Mouse (Mus musculus) heart, embryonic 15.5 days (tissue): Measurements from ENCODE around the gene Crtap. TPM values are rescaled to one million over a fixed set of nuclear protein-coding genes. Genes with fewer than 3 reads are reported as not detected.
"Not testable (repeated sequence)": the region's sequence is repeated elsewhere in the genome, so short reads cannot be mapped to it uniquely, and the experiment has no call there.

Experiments
- ATAC-seq: fragments of 200-750 bp; cut with Nextera tagmentation; replicated peaks from 2 replicates; pipeline ENCODE4 v1.8.0; 2017; ENCODE audit warnings: low read depth, moderate TSS enrichment; ENCODE audit not compliant: insufficient number of reproducible peaks, insufficient read depth, low FRiP score
- H3K27ac ChIP-seq: fragments of 300-500 bp; sonication (generic); 2 replicates; pipeline ENCODE4 v1.5.1; 2015; ENCODE audit warnings: mild to moderate bottlenecking, inconsistent platforms
- H3K27me3 ChIP-seq: fragments of 300-500 bp; sonication (generic); 2 replicates; pipeline ENCODE4 v1.6.1; 2015; ENCODE audit warnings: inconsistent platforms
- H3K36me3 ChIP-seq: fragments of 300-500 bp; sonication (generic); 2 replicates; pipeline ENCODE4 v1.6.1; 2015; ENCODE audit warnings: mild to moderate bottlenecking, inconsistent platforms
- H3K4me1 ChIP-seq: fragments of 300-500 bp; sonication (generic); replicated peaks from 2 replicates; pipeline ENCODE4 v1.6.1; 2015; ENCODE audit warnings: inconsistent platforms
- H3K4me2 ChIP-seq: fragments of 300-500 bp; sonication (generic); 2 replicates; pipeline ENCODE4 v1.6.1; 2015; ENCODE audit warnings: inconsistent platforms, mild to moderate bottlenecking, moderate library complexity
- H3K4me3 ChIP-seq: fragments of 300-500 bp; sonication (generic); 2 replicates; pipeline ENCODE4 v1.5.1; 2015; ENCODE audit warnings: mild to moderate bottlenecking, inconsistent platforms
- H3K9ac ChIP-seq: fragments of 300-500 bp; sonication (generic); 2 replicates; pipeline ENCODE4 v1.6.1; 2015; ENCODE audit warnings: mild to moderate bottlenecking, inconsistent platforms
- H3K9me3 ChIP-seq: fragments of 300-500 bp; sonication (generic); replicated peaks from 2 replicates; pipeline ENCODE4 v1.6.1; 2016; ENCODE audit warnings: inconsistent platforms
- WGBS: fragments of 180-500 bp; shearing (Covaris S2); methylation state at CpG from one replicate; pipeline ENCODE4 v1.1.7; 2015; ENCODE audit warnings: mixed read lengths; 5-methylcytosine and 5-hydroxymethylcytosine counted together
- polyA plus RNA-seq: library from polyadenylated mRNA; unstranded; fragments of >200 nt; fragmentation: Nextera tagmentation; extraction: Ambion mirVana; gene quantifications from 2 replicates; pipeline ENCODE4 v1.2.1, GENCODE M21; 2015

Gene Crtap
- polyA plus RNA-seq, 1 experiment from 2014 or later = 126 TPM

GRCm38 (mm10) chr9:114394136-114394535, 3.7 kb upstream of the Crtap start:
- H3K4me2 ChIP-seq, ATAC-seq, H3K27me3 ChIP-seq, H3K4me1 ChIP-seq, H3K9ac ChIP-seq, H3K4me3 ChIP-seq, H3K9me3 ChIP-seq, H3K27ac ChIP-seq, H3K36me3 ChIP-seq: not testable (repeated sequence)
- WGBS = 69% methylated on average over 6 of the region's 6 CpGs

- Histone ChIP-seq H3K27me3 (no peaks in the 10 kb centered on the region), H3K4me1 (peaks cover 36% of the 10 kb centered on the region), H3K4me2 (peak overlapping the region; percentile 92), H3K9me3 (no peaks in the 10 kb centered on the region), H3K9ac (peak overlapping the region; percentile 78), H3K36me3 (no peaks in the 10 kb centered on the region; the same call in 1 of the 2 replicates), H3K27ac (peak overlapping the region; percentile 95), H3K4me3 (peak overlapping the region; percentile 64)
- WGBS = 3% methylated on average over 10 of the region's 10 CpGs
- no peak for ATAC-seq
Measured at GRCm38 (mm10) chr9:114390749-114391075, 237 bp upstream of the Crtap start.

GRCm38 (mm10) chr9:114389371-114389904, 1.0 kb downstream of the Crtap start:
- Histone ChIP-seq H3K27ac (peak overlapping the region; percentile 95), H3K27me3 (no peaks in the 10 kb centered on the region), H3K36me3 (peaks cover 11% of the 10 kb centered on the region), H3K4me3 (peak overlapping the region; percentile 64), H3K4me2 (peak overlapping the region; percentile 92), H3K9ac (peak overlapping the region; percentile 78; the same call in 1 of the 2 replicates), H3K4me1 (peaks cover 36% of the 10 kb centered on the region), H3K9me3 (no peaks in the 10 kb centered on the region)
- peak; percentile 12 for ATAC-seq
- WGBS = 76% methylated on average over 8 of the region's 8 CpGs

DNA sequence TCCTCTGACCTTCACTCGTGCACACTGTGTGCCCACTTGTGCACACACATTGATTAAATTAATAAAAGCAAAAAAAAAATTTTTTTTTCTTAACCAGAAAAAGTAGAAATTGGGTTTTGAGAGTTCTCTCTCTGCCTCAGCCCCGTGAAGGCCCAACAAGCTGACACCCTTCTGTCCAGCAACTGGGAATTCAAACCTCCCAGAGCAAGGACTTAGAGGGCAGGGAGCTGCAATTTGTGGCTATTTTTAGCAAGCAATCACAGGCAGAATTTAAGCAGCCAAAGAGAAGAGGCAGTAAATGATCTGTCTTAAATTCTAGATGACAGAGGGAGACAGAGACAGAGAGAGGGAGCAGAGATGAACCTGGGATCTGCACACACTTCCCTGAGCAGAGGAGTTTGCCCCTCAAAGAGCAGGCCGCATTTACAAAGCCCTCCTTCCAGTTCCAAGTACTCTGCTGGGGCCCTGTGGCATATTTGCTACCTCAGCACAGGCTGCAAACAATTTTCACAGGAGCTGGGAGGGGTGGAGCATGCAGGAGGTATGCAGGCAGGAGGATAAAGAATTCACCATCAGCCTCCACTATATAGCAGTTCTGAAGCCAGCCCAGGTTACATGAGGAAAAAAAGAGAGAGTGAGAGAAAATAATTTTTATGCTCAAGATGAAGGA, 1.6 kb downstream of the Crtap start:
- Histone ChIP-seq H3K27ac (peak overlapping the region; percentile 95), H3K27me3 (no peaks in the 10 kb centered on the region), H3K4me1 (peaks cover 36% of the 10 kb centered on the region), H3K9ac (no peak overlapping the region), H3K9me3 (no peaks in the 10 kb centered on the region), H3K36me3 (peaks cover 17% of the 10 kb centered on the region), H3K4me3 (peak overlapping the region; percentile 64), H3K4me2 (peak overlapping the region; percentile 92)
- 40% methylated on average over 3 of the region's 3 CpGs for WGBS
- ATAC-seq = 0 out of 2 replicates have a peak, but pooled peaks have one; percentile 20

DNA sequence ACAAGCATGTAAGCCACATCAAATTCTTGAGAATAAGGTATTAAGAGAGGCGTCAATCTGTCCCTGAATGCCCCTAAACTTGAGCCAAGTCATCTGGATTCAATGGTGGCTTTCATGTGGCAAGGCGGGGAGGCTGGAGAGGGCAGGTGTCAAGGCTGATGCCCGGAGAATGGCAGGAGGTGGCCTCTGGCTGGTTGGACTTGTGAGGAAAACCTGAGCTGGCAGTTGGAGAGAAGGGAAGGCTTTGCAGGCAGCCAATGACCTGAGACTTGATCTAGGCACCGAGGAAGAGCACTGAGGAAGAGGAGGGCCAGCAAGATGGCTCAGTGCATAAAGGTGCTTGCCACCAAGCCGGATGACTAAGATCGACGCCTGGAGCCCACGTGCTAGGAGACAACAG, 2.2 kb downstream of the Crtap start:
- H3K9me3 ChIP-seq = no peaks in the 10 kb centered on the region
- no peaks in the 10 kb centered on the region for H3K27me3 ChIP-seq
- peaks cover 36% of the 10 kb centered on the region for H3K4me1 ChIP-seq
- no peak for ATAC-seq
- peak overlapping the region; percentile 95 for H3K27ac ChIP-seq
- H3K36me3 ChIP-seq = peaks cover 19% of the 10 kb centered on the region
- 0 out of 2 replicates have a peak overlapping the region, but pooled peaks have one; percentile 17 for H3K9ac ChIP-seq
- WGBS = 61% methylated on average over 8 of the region's 8 CpGs
- peak overlapping the region; percentile 92 for H3K4me2 ChIP-seq
- H3K4me3 ChIP-seq = no peak overlapping the region

GRCm38 (mm10) chr9:114387086-114387485, 3.4 kb downstream of the Crtap start:
- Histone ChIP-seq H3K4me2 (no peak overlapping the region), H3K9ac (no peak overlapping the region), H3K9me3 (no peaks in the 10 kb centered on the region), H3K27ac (no peak overlapping the region), H3K4me1 (peaks cover 36% of the 10 kb centered on the region), H3K27me3 (no peaks in the 10 kb centered on the region), H3K36me3 (peaks cover 20% of the 10 kb centered on the region), H3K4me3 (no peak overlapping the region)
- no peak for ATAC-seq
- WGBS = 49% methylated on average over 6 of the region's 6 CpGs

GRCm38 (mm10) chr9:114385160-114385559, 5.3 kb downstream of the Crtap start:
- 96% methylated on average over 10 of the region's 10 CpGs for WGBS
- no peak overlapping the region for H3K4me2 ChIP-seq
- no peak overlapping the region for H3K27ac ChIP-seq
- H3K9me3 ChIP-seq = no peaks in the 10 kb centered on the region
- peaks cover 22% of the 10 kb centered on the region for H3K36me3 ChIP-seq
- H3K9ac ChIP-seq = no peak overlapping the region
- H3K27me3 ChIP-seq = no peaks in the 10 kb centered on the region
- no peak for ATAC-seq
- H3K4me3 ChIP-seq = no peak overlapping the region
- peaks cover 32% of the 10 kb centered on the region for H3K4me1 ChIP-seq

GRCm38 (mm10) chr9:114384691-114385090, 5.8 kb downstream of the Crtap start:
- Histone ChIP-seq H3K9ac (no peak overlapping the region), H3K36me3 (peaks cover 27% of the 10 kb centered on the region), H3K4me1 (peaks cover 31% of the 10 kb centered on the region), H3K9me3 (no peaks in the 10 kb centered on the region), H3K4me2 (no peak overlapping the region), H3K27me3 (no peaks in the 10 kb centered on the region), H3K27ac (no peak overlapping the region), H3K4me3 (no peak overlapping the region)
- 90% methylated on average over 24 of the region's 24 CpGs for WGBS
- ATAC-seq = no peak

GRCm38 (mm10) chr9:114382936-114383710, 7.4 kb downstream of the Crtap start:
- H3K4me3 ChIP-seq = no peak overlapping the region
- 86% methylated on average over 17 of the region's 17 CpGs for WGBS
- no peaks in the 10 kb centered on the region for H3K9me3 ChIP-seq
- no peak overlapping the region for H3K4me2 ChIP-seq
- no peak overlapping the region for H3K9ac ChIP-seq
- no peak for ATAC-seq
- H3K27me3 ChIP-seq = no peaks in the 10 kb centered on the region
- H3K36me3 ChIP-seq = peaks cover 35% of the 10 kb centered on the region
- H3K27ac ChIP-seq = no peak overlapping the region
- peaks cover 17% of the 10 kb centered on the region for H3K4me1 ChIP-seq

DNA sequence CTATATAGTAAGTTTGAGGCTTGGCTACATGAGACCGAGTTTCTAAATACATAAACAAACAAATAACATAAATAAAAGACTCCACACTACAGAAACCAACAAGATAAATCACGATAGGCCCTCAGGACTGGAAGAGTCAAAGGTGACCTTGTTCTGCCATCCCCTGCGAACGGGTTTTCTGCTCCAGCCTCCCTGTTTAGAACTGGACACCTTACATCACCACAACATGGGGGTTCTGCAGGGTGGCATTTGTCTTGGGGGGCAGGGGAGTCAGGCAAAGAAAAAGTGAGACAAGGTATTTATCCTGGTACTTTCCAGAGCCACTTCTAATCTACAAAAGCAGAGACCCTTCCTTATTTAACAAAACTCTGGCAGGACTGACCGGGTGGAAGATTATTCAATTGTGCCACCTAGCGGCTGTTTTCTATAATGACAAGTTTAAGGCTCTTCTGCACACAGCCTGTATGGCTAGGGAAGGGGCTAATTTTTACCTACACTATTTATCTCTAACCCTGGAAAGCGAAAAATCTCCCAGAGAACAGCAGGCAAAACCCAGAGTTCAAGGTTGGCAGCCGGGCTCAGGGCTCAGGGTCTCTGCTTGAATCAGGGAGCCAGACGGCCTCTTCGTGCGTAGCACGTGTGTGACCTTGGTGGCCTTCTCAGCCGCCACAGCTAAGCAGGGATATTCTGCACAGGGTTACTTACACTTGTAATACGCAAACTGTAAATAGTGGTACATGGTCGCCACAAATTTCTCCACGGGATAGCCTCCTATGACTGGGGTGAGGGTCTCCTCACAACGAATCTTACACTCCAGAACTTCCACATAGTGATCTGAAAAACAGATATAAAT, 9.4 kb downstream of the Crtap start:
- no peak; the same call in 1 of the 2 replicates for ATAC-seq
- H3K36me3 ChIP-seq = peaks cover 39% of the 10 kb centered on the region

GRCm38 (mm10) chr9:114379871-114380270, 10.6 kb downstream of the Crtap start:
- Histone ChIP-seq H3K4me2 (no peak overlapping the region), H3K4me1 (peaks cover 11% of the 10 kb centered on the region), H3K27ac (no peak overlapping the region), H3K9ac (no peak overlapping the region), H3K9me3 (no peaks in the 10 kb centered on the region), H3K27me3 (no peaks in the 10 kb centered on the region), H3K4me3 (no peak overlapping the region), H3K36me3 (peaks cover 33% of the 10 kb centered on the region)
- 85% methylated on average over 12 of the region's 12 CpGs for WGBS
- no peak for ATAC-seq

More for the DNA sequence above, 9.4 kb downstream of the Crtap start:
- Histone ChIP-seq H3K4me2 (no peak overlapping the region), H3K27ac (no peak overlapping the region), H3K4me1 (peaks cover 11% of the 10 kb centered on the region), H3K9me3 (no peaks in the 10 kb centered on the region), H3K4me3 (no peak overlapping the region), H3K27me3 (no peaks in the 10 kb centered on the region), H3K9ac (no peak overlapping the region)
- WGBS = 63% methylated on average over 17 of the region's 17 CpGs
